Mouse (Mus musculus): ENCODE measurements around the gene Atp13a4. TPM values are rescaled to one million over a fixed set of nuclear protein-coding genes. Genes with fewer than 3 reads are reported as not detected.

The Atp13a4 gene
- 1.6 and 3.0 TPM in 2 replicates for polyA plus RNA-seq (2015; fragmentation: Nextera tagmentation; extraction: Ambion mirVana)

DNA sequence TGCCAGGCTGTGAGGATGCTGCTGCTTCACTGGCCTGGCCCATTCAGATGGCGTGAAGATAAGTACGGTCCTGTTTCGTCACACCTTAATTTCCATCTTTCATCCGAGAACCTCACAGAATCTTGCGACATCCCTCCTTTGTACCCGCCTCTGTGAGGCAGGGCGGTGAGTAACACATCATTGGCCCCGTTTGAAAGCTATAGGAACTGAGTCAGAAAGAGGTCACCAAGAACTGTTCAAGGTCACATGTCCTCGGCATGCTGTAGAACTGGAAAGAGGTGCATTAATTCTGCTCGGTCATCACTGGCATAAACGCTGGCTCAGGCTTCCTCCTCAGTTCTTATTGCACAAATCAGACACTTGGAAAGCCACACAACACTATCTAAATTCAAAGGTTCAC, at the start of gene Atp13a4:
TSS of gene Atp13a4 (minus strand) at position 36 of the 400 bp plus-strand sequence.
- H3K9me3 ChIP-seq (replicated peaks; ENCODE audit: control insufficient read depth, low read length, poor library complexity, severe bottlenecking) = no peaks in the 10 kb centered on the region
- no peak for ATAC-seq
- H3K4me3 ChIP-seq (ENCODE audit: low read depth, low read length) = no peak within 1 kb of the TSS
- H3K27me3 ChIP-seq (ENCODE audit: control insufficient read depth, insufficient read depth, low read depth, low read length) = no peaks in the 10 kb centered on the region
- H3K4me1 ChIP-seq (ENCODE audit: control insufficient read depth, insufficient read depth, low read length) = no peaks in the 10 kb centered on the region; the same call in 1 of the 2 replicates
- 84% methylated on average over 11 of the region's 11 CpGs for WGBS
- H3K27ac ChIP-seq (ENCODE audit: low read length) = no peak within 1 kb of the TSS
- H3K9ac ChIP-seq (ENCODE audit: low read depth, low read length) = no peak within 1 kb of the TSS
- no peak within 1 kb of the TSS for H3K4me2 ChIP-seq (ENCODE audit: low read length)
- H3K36me3 ChIP-seq (ENCODE audit: control insufficient read depth, insufficient read depth, low read length) = no peaks in the 10 kb centered on the region

DNA sequence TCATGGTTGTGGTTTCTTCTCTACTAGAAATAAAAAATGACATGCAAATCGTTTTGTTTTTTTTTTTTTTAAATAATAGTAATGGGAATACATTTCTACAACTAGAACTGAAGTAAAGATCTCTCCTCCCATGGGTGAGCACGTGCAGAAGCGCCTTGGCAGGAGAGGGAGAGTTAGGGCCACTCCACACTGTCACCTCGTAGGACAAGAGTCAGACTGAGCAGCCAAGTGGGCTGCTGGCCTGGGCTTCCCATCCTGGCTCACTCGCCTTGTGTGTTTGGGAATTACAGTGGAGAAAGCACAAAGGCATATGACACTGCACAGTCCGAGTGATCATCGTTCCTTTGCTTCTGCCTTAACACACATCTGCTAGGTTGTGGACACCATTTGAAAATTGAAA, 47.5 kb upstream of the Atp13a4 start:
- Histone ChIP-seq H3K4me1 (ENCODE audit: control insufficient read depth, insufficient read depth, low read length) (no peaks in the 10 kb centered on the region), H3K36me3 (ENCODE audit: control insufficient read depth, insufficient read depth, low read length) (peaks cover 24% of the 10 kb centered on the region), H3K9ac (ENCODE audit: low read depth, low read length) (no peak overlapping the region), H3K4me2 (ENCODE audit: low read length) (no peak overlapping the region), H3K27me3 (ENCODE audit: control insufficient read depth, insufficient read depth, low read depth, low read length) (no peaks in the 10 kb centered on the region), H3K4me3 (ENCODE audit: low read depth, low read length) (no peak overlapping the region), H3K27ac (ENCODE audit: low read length) (no peak overlapping the region), H3K9me3 (replicated peaks; ENCODE audit: control insufficient read depth, low read length, poor library complexity, severe bottlenecking) (no peaks in the 10 kb centered on the region)
- 88% methylated on average over 7 of the region's 7 CpGs for WGBS
- ATAC-seq = no peak

- Histone ChIP-seq H3K4me2 (ENCODE audit: low read length) (peak overlapping the region; percentile 94), H3K4me1 (ENCODE audit: control insufficient read depth, insufficient read depth, low read length) (peaks cover 13% of the 10 kb centered on the region), H3K27ac (ENCODE audit: low read length) (peak overlapping the region; percentile 23; the same call in 1 of the 2 replicates), H3K4me3 (ENCODE audit: low read depth, low read length) (peak overlapping the region; percentile 68), H3K36me3 (ENCODE audit: control insufficient read depth, insufficient read depth, low read length) (no peaks in the 10 kb centered on the region), H3K9ac (ENCODE audit: low read depth, low read length) (peak overlapping the region; percentile 82), H3K27me3 (ENCODE audit: control insufficient read depth, insufficient read depth, low read depth, low read length) (no peaks in the 10 kb centered on the region), H3K9me3 (replicated peaks; ENCODE audit: control insufficient read depth, low read length, poor library complexity, severe bottlenecking) (no peaks in the 10 kb centered on the region)
- 12% methylated on average over 12 of the region's 12 CpGs for WGBS
- peak; percentile 54; the same call in 1 of the 2 replicates for ATAC-seq
Measured at GRCm38 (mm10) chr16:29579787-29580176, 35.1 kb upstream of the Atp13a4 start.

DNA sequence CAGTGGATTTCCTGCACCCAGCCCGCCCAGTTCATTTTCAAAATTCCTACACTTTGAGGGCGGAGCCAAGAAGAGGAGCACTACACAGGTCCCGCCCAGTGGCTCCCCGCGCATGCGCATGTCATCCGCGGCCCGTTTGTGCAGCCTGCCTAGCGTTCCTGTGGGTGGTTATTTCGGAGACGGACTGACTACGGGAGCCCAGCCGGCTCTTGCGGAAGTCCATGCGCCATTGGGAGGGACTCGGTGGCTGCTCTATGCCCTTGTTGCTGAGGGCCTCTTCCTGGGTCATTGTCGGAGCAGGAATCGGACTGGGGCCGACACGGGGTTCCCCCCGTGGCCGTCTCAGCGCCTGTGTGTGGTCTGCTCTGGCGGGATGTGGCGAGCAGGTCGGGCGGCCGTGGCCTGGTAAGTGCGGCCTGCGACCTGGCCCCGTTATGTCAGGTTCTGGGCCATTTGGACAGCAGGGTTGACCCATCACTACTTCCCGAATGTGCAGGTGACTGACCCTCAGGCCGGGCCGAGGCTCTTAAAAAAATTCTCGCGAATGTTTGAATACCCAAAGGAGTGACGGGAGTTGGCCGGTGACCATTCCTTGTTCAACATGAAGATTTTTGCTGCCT, 34.6 kb upstream of the Atp13a4 start, which contains the start of gene Opa1:
TSS of gene Opa1 (plus strand) at position 168 of the 620 bp plus-strand sequence.
- Histone ChIP-seq H3K4me2 (ENCODE audit: low read length) (peak within 1 kb of the TSS; percentile 94), H3K27ac (ENCODE audit: low read length) (peak within 1 kb of the TSS; percentile 23; the same call in 1 of the 2 replicates), H3K9me3 (replicated peaks; ENCODE audit: control insufficient read depth, low read length, poor library complexity, severe bottlenecking) (no peaks in the 10 kb centered on the region), H3K9ac (ENCODE audit: low read depth, low read length) (peak within 1 kb of the TSS; percentile 82), H3K36me3 (ENCODE audit: control insufficient read depth, insufficient read depth, low read length) (no peaks in the 10 kb centered on the region), H3K4me1 (ENCODE audit: control insufficient read depth, insufficient read depth, low read length) (peaks cover 13% of the 10 kb centered on the region), H3K4me3 (ENCODE audit: low read depth, low read length) (peak within 1 kb of the TSS; percentile 68), H3K27me3 (ENCODE audit: control insufficient read depth, insufficient read depth, low read depth, low read length) (no peaks in the 10 kb centered on the region)
- 0% methylated on average over 39 of the region's 39 CpGs for WGBS
- ATAC-seq = peak; percentile 98

DNA sequence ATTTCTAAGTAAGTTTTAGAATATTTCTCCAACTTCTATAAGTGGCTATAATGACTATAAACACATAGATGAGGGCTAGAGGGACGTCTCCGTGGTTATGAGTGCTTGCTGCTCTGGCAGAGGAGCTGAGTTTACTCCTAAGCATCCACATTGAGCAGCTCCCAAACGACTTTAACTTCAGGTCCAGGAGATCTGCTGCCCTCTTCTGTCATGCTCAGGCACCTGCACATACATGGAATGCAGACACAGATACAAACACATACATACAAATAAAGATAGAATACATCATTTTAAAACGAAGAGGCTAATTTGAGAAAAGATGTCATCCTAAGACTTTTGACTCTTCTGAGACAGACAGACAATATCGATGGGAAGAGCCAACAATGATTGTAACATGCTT, 31.0 kb upstream of the Atp13a4 start:
- Histone ChIP-seq H3K36me3 (ENCODE audit: control insufficient read depth, insufficient read depth, low read length) (no peaks in the 10 kb centered on the region), H3K4me1 (ENCODE audit: control insufficient read depth, insufficient read depth, low read length) (peaks cover 9% of the 10 kb centered on the region), H3K9me3 (replicated peaks; ENCODE audit: control insufficient read depth, low read length, poor library complexity, severe bottlenecking) (no peaks in the 10 kb centered on the region), H3K4me3 (ENCODE audit: low read depth, low read length) (no peak overlapping the region), H3K27ac (ENCODE audit: low read length) (no peak overlapping the region), H3K9ac (ENCODE audit: low read depth, low read length) (no peak overlapping the region), H3K4me2 (ENCODE audit: low read length) (no peak overlapping the region), H3K27me3 (ENCODE audit: control insufficient read depth, insufficient read depth, low read depth, low read length) (no peaks in the 10 kb centered on the region)
- WGBS = 13% methylated on average over 5 of the region's 5 CpGs
- no peak for ATAC-seq

GRCm38 (mm10) chr16:29574013-29574412, 29.3 kb upstream of the Atp13a4 start:
- no peak overlapping the region for H3K4me3 ChIP-seq (ENCODE audit: low read depth, low read length)
- 83% methylated on average over 4 of the region's 4 CpGs for WGBS
- no peaks in the 10 kb centered on the region for H3K27me3 ChIP-seq (ENCODE audit: control insufficient read depth, insufficient read depth, low read depth, low read length)
- ATAC-seq = no peak
- no peaks in the 10 kb centered on the region for H3K9me3 ChIP-seq (replicated peaks; ENCODE audit: control insufficient read depth, low read length, poor library complexity, severe bottlenecking)
- no peak overlapping the region for H3K9ac ChIP-seq (ENCODE audit: low read depth, low read length)
- H3K4me1 ChIP-seq (ENCODE audit: control insufficient read depth, insufficient read depth, low read length) = 0 out of 2 replicates have a peak, but pooled peaks cover 2% of the 10 kb centered on the region
- H3K4me2 ChIP-seq (ENCODE audit: low read length) = no peak overlapping the region
- no peaks in the 10 kb centered on the region for H3K36me3 ChIP-seq (ENCODE audit: control insufficient read depth, insufficient read depth, low read length)
- no peak overlapping the region for H3K27ac ChIP-seq (ENCODE audit: low read length)

GRCm38 (mm10) chr16:29560869-29561268, 16.2 kb upstream of the Atp13a4 start:
- H3K4me3 ChIP-seq (ENCODE audit: low read depth, low read length) = no peak overlapping the region
- H3K4me2 ChIP-seq (ENCODE audit: low read length) = peak overlapping the region; percentile 29; the same call in 1 of the 2 replicates
- no peaks in the 10 kb centered on the region for H3K36me3 ChIP-seq (ENCODE audit: control insufficient read depth, insufficient read depth, low read length)
- WGBS = 5% methylated on average over 7 of the region's 7 CpGs
- no peak overlapping the region for H3K27ac ChIP-seq (ENCODE audit: low read length)
- peaks cover 4% of the 10 kb centered on the region; the same call in 1 of the 2 replicates for H3K4me1 ChIP-seq (ENCODE audit: control insufficient read depth, insufficient read depth, low read length)
- no peaks in the 10 kb centered on the region; the same call in 1 of the 2 replicates for H3K27me3 ChIP-seq (ENCODE audit: control insufficient read depth, insufficient read depth, low read depth, low read length)
- H3K9me3 ChIP-seq (replicated peaks; ENCODE audit: control insufficient read depth, low read length, poor library complexity, severe bottlenecking) = no peaks in the 10 kb centered on the region
- ATAC-seq = peak; percentile 82
- no peak overlapping the region for H3K9ac ChIP-seq (ENCODE audit: low read depth, low read length)

DNA sequence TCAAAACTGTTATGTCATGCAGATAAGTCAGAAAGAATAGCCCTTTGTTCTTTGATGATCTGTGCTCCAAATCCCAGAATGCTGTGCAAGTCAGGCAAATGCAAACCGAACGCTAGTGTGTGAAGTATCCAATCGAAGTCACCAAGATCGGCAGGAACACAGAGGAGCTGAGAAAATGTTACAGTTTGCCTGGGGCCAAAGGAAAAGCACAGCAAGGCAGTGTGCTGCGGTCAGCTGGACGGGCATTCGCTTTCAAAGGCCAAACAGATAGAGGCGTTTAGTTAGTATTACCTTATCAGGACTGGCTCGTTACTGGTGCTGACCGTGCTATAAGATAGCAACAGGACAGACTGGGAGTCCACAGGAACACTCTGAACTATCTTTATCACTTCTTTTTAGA, 15.8 kb upstream of the Atp13a4 start:
- Histone ChIP-seq H3K36me3 (ENCODE audit: control insufficient read depth, insufficient read depth, low read length) (no peaks in the 10 kb centered on the region), H3K27me3 (ENCODE audit: control insufficient read depth, insufficient read depth, low read depth, low read length) (no peaks in the 10 kb centered on the region; the same call in 1 of the 2 replicates), H3K27ac (ENCODE audit: low read length) (no peak overlapping the region), H3K9ac (ENCODE audit: low read depth, low read length) (no peak overlapping the region), H3K4me3 (ENCODE audit: low read depth, low read length) (no peak overlapping the region), H3K9me3 (replicated peaks; ENCODE audit: control insufficient read depth, low read length, poor library complexity, severe bottlenecking) (no peaks in the 10 kb centered on the region), H3K4me2 (ENCODE audit: low read length) (peak overlapping the region; percentile 29; the same call in 1 of the 2 replicates), H3K4me1 (ENCODE audit: control insufficient read depth, insufficient read depth, low read length) (peaks cover 4% of the 10 kb centered on the region; the same call in 1 of the 2 replicates)
- 44% methylated on average over 10 of the region's 10 CpGs for WGBS
- peak; percentile 68 for ATAC-seq

- no peaks in the 10 kb centered on the region for H3K9me3 ChIP-seq (replicated peaks; ENCODE audit: control insufficient read depth, low read length, poor library complexity, severe bottlenecking)
- WGBS = 81% methylated on average over 5 of the region's 5 CpGs
- no peak overlapping the region for H3K27ac ChIP-seq (ENCODE audit: low read length)
- H3K4me1 ChIP-seq (ENCODE audit: control insufficient read depth, insufficient read depth, low read length) = peaks cover 4% of the 10 kb centered on the region; the same call in 1 of the 2 replicates
- H3K27me3 ChIP-seq (ENCODE audit: control insufficient read depth, insufficient read depth, low read depth, low read length) = no peaks in the 10 kb centered on the region; the same call in 1 of the 2 replicates
- no peaks in the 10 kb centered on the region for H3K36me3 ChIP-seq (ENCODE audit: control insufficient read depth, insufficient read depth, low read length)
- H3K4me2 ChIP-seq (ENCODE audit: low read length) = no peak overlapping the region
- H3K4me3 ChIP-seq (ENCODE audit: low read depth, low read length) = no peak overlapping the region
- ATAC-seq = no peak
- no peak overlapping the region for H3K9ac ChIP-seq (ENCODE audit: low read depth, low read length)
Measured at GRCm38 (mm10) chr16:29559667-29560066, 15.0 kb upstream of the Atp13a4 start.
